Mouse (Mus musculus) heart, embryonic 13.5 days (tissue): ENCODE data around the gene Gucy1b2. TPM values are rescaled to one million over a fixed set of nuclear protein-coding genes. Genes with fewer than 3 reads are reported as not detected.

Experiments
- ATAC-seq: fragments of 200-750 bp; cut with Nextera tagmentation; 2 replicates; pipeline ENCODE4 v1.8.0; 2017; ENCODE audit warnings: moderate TSS enrichment; ENCODE audit not compliant: insufficient number of reproducible peaks, low FRiP score, low TSS enrichment; ENCODE audit errors: extremely low read depth
- H3K27ac ChIP-seq: fragments of 300-500 bp; sonication (generic); replicated peaks from 2 replicates; pipeline ENCODE4 v1.5.1; 2015; ENCODE audit warnings: moderate library complexity, mild to moderate bottlenecking, inconsistent platforms
- H3K27me3 ChIP-seq: fragments of 300-500 bp; sonication (generic); replicated peaks from 2 replicates; pipeline ENCODE4 v1.6.1; 2015; ENCODE audit warnings: mild to moderate bottlenecking, inconsistent platforms
- H3K36me3 ChIP-seq: fragments of 300-500 bp; sonication (generic); 2 replicates; pipeline ENCODE4 v1.6.1; 2015; ENCODE audit warnings: mild to moderate bottlenecking, inconsistent platforms
- H3K4me1 ChIP-seq: fragments of 300-500 bp; sonication (generic); 2 replicates; pipeline ENCODE4 v1.6.1; 2015; ENCODE audit warnings: inconsistent platforms
- H3K4me2 ChIP-seq: fragments of 300-500 bp; sonication (generic); 2 replicates; pipeline ENCODE4 v1.6.1; 2015; ENCODE audit warnings: inconsistent platforms, mild to moderate bottlenecking, moderate library complexity
- H3K4me3 ChIP-seq: fragments of 300-500 bp; sonication (generic); 2 replicates; pipeline ENCODE4 v1.5.1; 2015; ENCODE audit warnings: moderate library complexity, mild to moderate bottlenecking, inconsistent platforms
- H3K9ac ChIP-seq: fragments of 300-500 bp; sonication (generic); 2 replicates; pipeline ENCODE4 v1.6.1; 2015; ENCODE audit warnings: inconsistent platforms, mild to moderate bottlenecking, moderate library complexity
- H3K9me3 ChIP-seq: fragments of 300-500 bp; sonication (generic); 2 replicates; pipeline ENCODE4 v1.6.1; 2016; ENCODE audit warnings: inconsistent platforms
- WGBS: fragments of 180-500 bp; shearing (Covaris S2); methylation state at CpG from one replicate; pipeline ENCODE4 v1.1.7; 2015; ENCODE audit warnings: mixed read lengths; 5-methylcytosine and 5-hydroxymethylcytosine counted together
- polyA plus RNA-seq: library from polyadenylated mRNA; unstranded; fragments of >200 nt; fragmentation: Nextera tagmentation; extraction: Ambion mirVana; gene quantifications from 2 replicates; pipeline ENCODE4 v1.2.1, GENCODE M21; 2015

Gucy1b2 gene
- polyA plus RNA-seq, 1 experiment from 2014 or later = 0.12 TPM

GRCm38 (mm10) chr14:62468119-62468752 lies 12.1 kb upstream of the Gucy1b2 start:
- WGBS = 68% methylated on average over 6 of the region's 6 CpGs
- H3K9ac ChIP-seq = no peak overlapping the region
- ATAC-seq = no peak
- peaks cover 18% of the 10 kb centered on the region for H3K27me3 ChIP-seq
- H3K36me3 ChIP-seq = no peaks in the 10 kb centered on the region
- peaks cover 9% of the 10 kb centered on the region; the same call in 1 of the 2 replicates for H3K4me1 ChIP-seq
- no peaks in the 10 kb centered on the region for H3K9me3 ChIP-seq
- no peak overlapping the region for H3K27ac ChIP-seq
- H3K4me3 ChIP-seq = no peak overlapping the region
- no peak overlapping the region for H3K4me2 ChIP-seq

GRCm38 (mm10) chr14:62464966-62465365 lies 8.9 kb upstream of the Gucy1b2 start:
- peaks cover 9% of the 10 kb centered on the region; the same call in 1 of the 2 replicates for H3K4me1 ChIP-seq
- H3K9me3 ChIP-seq = no peaks in the 10 kb centered on the region
- no peak overlapping the region for H3K27ac ChIP-seq
- H3K9ac ChIP-seq = no peak overlapping the region
- ATAC-seq = no peak
- no peaks in the 10 kb centered on the region for H3K36me3 ChIP-seq
- H3K4me2 ChIP-seq = peak overlapping the region; percentile 44
- WGBS = 17% methylated on average over 9 of the region's 9 CpGs
- peaks cover 22% of the 10 kb centered on the region for H3K27me3 ChIP-seq
- H3K4me3 ChIP-seq = 0 out of 2 replicates have a peak overlapping the region, but pooled peaks have one; percentile 14

GRCm38 (mm10) chr14:62459541-62459940 lies 3.5 kb upstream of the Gucy1b2 start:
- ATAC-seq = no peak
- no peak overlapping the region for H3K27ac ChIP-seq
- H3K4me1 ChIP-seq = peaks cover 15% of the 10 kb centered on the region
- no peak overlapping the region for H3K4me3 ChIP-seq
- H3K9me3 ChIP-seq = no peaks in the 10 kb centered on the region
- no peaks in the 10 kb centered on the region for H3K36me3 ChIP-seq
- H3K27me3 ChIP-seq = peaks cover 17% of the 10 kb centered on the region; the same call in 1 of the 2 replicates
- H3K9ac ChIP-seq = no peak overlapping the region
- H3K4me2 ChIP-seq = no peak overlapping the region
- WGBS = 57% methylated on average over 11 of the region's 11 CpGs

- Histone ChIP-seq H3K9me3 (no peaks in the 10 kb centered on the region), H3K4me3 (peak overlapping the region; percentile 24), H3K4me1 (peaks cover 25% of the 10 kb centered on the region), H3K27me3 (0 out of 2 replicates have a peak, but pooled peaks cover 1% of the 10 kb centered on the region), H3K36me3 (no peaks in the 10 kb centered on the region), H3K27ac (no peak overlapping the region), H3K4me2 (peak overlapping the region; percentile 60), H3K9ac (no peak overlapping the region)
- ATAC-seq = no peak
- WGBS = 18% methylated on average over 22 of the region's 22 CpGs
Observed at GRCm38 (mm10) chr14:62457420-62458181, 1.5 kb upstream of the Gucy1b2 start.

DNA sequence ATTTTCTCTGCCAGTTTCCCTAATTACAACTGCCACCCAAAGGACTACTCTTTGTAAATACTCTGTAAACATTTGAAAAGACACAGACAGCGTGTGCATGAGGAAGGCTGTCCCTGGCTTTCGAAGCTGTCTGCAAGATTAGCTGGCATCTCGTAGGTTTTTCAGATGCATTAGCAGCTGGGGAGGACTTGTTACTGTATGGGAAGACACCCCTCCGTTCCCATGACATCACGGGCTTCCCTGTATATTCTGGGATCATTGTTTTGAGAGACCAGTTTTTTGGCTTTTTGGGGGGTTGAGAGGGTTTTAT lies 564 bp downstream of the Gucy1b2 start:
- no peak overlapping the region for H3K4me3 ChIP-seq
- no peak overlapping the region for H3K9ac ChIP-seq
- WGBS = 68% methylated on average over 5 of the region's 5 CpGs
- no peak overlapping the region for H3K4me2 ChIP-seq
- H3K36me3 ChIP-seq = no peaks in the 10 kb centered on the region
- no peaks in the 10 kb centered on the region for H3K27me3 ChIP-seq
- H3K27ac ChIP-seq = no peak overlapping the region
- H3K4me1 ChIP-seq = peaks cover 25% of the 10 kb centered on the region
- H3K9me3 ChIP-seq = no peaks in the 10 kb centered on the region
- no peak for ATAC-seq

DNA sequence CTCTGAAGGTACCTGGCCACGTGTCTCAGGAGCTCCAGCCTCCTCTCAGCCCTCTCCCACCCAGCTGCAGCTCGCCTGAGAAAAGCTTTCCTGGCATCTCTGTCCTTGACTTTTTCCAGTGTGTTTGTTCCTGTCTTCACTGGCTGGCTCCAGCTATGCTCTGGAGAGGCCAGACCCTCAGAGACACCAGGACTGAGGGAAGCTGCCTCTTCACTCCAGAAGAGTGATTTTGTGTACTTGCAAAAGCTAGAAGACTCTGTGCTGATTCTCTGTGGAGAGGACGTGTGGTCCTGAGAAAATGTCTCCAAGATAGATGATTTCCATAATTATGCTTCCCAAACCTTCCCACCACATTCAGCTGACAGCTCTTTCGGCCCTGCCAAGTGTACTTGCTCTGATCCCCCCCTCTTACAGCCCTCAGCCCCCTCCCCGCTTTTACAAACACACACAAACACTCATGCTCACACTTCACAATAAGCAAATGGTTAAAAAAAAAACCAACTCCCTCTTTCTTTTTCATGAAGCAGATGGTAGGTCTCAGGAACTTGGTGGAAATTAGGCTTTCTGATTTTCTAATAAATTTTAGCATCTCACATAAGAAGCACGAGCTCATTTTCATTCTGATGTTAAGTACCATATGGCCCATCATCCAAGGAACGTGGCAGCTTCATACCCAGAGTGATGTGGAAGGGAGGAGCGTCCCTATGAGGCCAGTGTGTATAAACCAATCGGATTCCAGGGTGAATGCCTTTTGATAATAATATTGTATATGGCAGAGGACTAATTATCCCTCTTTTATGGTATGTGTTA lies 1.1 kb downstream of the Gucy1b2 start:
- H3K4me2 ChIP-seq = no peak overlapping the region
- H3K4me3 ChIP-seq = no peak overlapping the region
- H3K4me1 ChIP-seq = peaks cover 25% of the 10 kb centered on the region
- WGBS = 58% methylated on average over 9 of the region's 9 CpGs
- no peak overlapping the region for H3K9ac ChIP-seq
- H3K27me3 ChIP-seq = no peaks in the 10 kb centered on the region
- no peaks in the 10 kb centered on the region for H3K36me3 ChIP-seq
- no peaks in the 10 kb centered on the region for H3K9me3 ChIP-seq
- no peak overlapping the region for H3K27ac ChIP-seq
- no peak for ATAC-seq

GRCm38 (mm10) chr14:62454136-62454535 lies 2.0 kb downstream of the Gucy1b2 start:
- Histone ChIP-seq H3K27ac (no peak overlapping the region), H3K9me3 (no peaks in the 10 kb centered on the region), H3K9ac (no peak overlapping the region), H3K4me1 (peaks cover 25% of the 10 kb centered on the region), H3K4me3 (no peak overlapping the region), H3K27me3 (no peaks in the 10 kb centered on the region), H3K4me2 (no peak overlapping the region), H3K36me3 (no peaks in the 10 kb centered on the region)
- 37% methylated on average over 3 of the region's 3 CpGs for WGBS
- no peak for ATAC-seq

DNA sequence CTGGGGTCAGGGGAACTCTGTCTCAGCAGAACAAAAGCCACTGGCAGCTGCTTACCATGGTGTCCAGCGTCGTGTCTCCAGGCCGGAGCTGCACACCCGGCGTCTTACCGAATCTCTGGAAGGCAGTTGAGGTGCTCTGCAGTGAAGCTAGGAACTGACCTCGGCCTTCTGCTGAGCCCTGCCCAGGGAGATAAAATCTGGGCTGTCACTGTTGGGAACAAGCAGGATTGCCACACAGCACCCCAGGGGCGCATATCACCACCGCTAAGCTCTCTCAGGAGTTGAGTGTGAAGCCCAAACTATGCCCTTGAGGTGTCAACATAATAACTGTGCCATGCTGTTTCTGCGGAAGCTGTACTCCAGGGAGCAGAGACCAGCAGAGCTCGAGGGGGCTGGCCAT lies 2.8 kb downstream of the Gucy1b2 start:
- Histone ChIP-seq H3K4me3 (no peak overlapping the region), H3K36me3 (no peaks in the 10 kb centered on the region), H3K4me1 (peaks cover 25% of the 10 kb centered on the region), H3K9me3 (no peaks in the 10 kb centered on the region), H3K27me3 (no peaks in the 10 kb centered on the region), H3K9ac (no peak overlapping the region), H3K4me2 (no peak overlapping the region), H3K27ac (no peak overlapping the region)
- 56% methylated on average over 11 of the region's 11 CpGs for WGBS
- ATAC-seq = no peak

DNA sequence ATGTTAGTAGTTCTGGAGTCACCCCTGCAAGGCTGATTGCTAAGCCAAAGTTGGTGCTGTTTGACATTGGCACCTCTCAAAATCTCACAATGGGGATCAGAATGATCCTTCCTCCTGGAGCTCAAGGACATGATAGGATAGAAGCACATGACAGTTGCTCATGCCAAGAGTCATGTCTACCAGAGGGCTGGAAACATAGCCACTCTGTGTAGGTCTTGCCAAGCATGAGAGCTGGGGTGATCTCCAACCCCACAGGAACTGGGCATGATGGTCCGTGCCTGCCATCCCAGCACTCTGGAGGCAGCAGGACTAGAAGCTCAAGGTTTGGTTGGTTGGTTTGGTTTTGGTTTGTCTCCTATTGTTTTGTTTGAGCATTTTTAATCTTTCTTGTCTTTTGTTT lies 5.4 kb downstream of the Gucy1b2 start:
- Histone ChIP-seq H3K4me3 (no peak overlapping the region), H3K27ac (no peak overlapping the region)
- WGBS = 83% methylated on average over 1 of the region's 1 CpGs

DNA sequence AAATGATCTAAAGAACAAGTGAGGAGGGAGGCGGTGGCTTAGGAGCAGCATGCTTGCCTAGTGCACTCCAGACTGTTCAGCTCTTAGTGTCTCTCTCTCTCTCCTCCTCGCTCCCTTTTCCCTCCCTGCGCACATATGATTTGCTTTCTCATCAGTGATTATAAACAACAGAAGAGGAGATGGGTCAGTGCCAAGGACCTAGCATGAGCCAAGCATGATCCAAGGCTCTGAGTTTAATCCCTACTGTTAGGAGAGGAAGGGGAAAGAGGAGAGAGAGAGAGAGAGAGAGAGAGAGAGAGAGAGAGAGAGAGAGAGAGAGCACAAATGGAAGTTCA lies 8.9 kb downstream of the Gucy1b2 start:
- Histone ChIP-seq H3K4me3 (no peak overlapping the region), H3K9ac (no peak overlapping the region), H3K27ac (no peak overlapping the region), H3K27me3 (no peaks in the 10 kb centered on the region), H3K4me1 (peaks cover 2% of the 10 kb centered on the region; the same call in 1 of the 2 replicates), H3K4me2 (no peak overlapping the region), H3K36me3 (no peaks in the 10 kb centered on the region), H3K9me3 (no peaks in the 10 kb centered on the region)
- 77% methylated on average over 3 of the region's 3 CpGs for WGBS
- no peak for ATAC-seq

More for the DNA sequence above, 5.4 kb downstream of the Gucy1b2 start:
- Histone ChIP-seq H3K4me2 (no peak overlapping the region), H3K36me3 (no peaks in the 10 kb centered on the region), H3K9ac (no peak overlapping the region), H3K4me1 (peaks cover 18% of the 10 kb centered on the region), H3K27me3 (no peaks in the 10 kb centered on the region), H3K9me3 (no peaks in the 10 kb centered on the region)
- no peak for ATAC-seq

DNA sequence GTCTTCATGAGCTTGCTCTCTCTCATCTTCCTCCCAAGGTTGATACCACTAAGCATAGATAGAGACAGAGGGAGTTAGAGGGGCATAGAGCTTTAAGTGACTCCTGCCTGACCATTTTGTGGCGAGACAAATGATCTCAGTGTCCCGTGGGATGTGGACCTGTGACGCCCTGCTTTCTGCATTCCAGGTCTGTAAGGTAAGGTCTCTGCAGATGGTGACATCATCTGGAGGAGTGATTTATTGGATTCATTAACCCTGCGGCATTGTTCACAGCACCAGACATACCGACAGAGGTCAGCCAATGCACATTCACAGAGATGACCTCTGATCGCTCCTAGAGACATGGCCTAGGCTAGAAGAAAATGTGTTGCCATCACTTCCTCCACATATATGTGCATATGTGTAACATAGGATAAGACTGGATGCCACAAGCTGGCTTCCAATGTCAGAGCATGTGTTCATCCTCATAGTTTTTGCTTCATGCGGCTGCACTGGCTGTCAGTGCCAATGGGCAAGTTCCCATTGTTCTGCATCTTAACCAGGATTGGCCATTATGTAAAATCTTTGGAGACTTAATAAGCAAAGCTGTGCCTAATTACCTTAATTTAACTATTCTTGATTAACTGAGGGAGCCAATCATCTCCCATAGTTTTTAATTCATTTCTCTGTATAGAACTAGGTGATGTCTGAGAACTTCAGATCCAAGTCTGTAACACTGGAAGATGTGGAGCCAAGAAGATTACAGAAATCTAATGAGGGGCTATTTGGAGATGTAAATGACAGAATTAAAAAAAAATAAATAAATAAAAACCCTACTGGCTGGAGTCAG lies 9.5 kb downstream of the Gucy1b2 start:
- no peak for ATAC-seq
- H3K4me2 ChIP-seq = no peak overlapping the region
- 60% methylated on average over 7 of the region's 7 CpGs for WGBS
- H3K27me3 ChIP-seq = no peaks in the 10 kb centered on the region
- H3K4me1 ChIP-seq = peaks cover 2% of the 10 kb centered on the region; the same call in 1 of the 2 replicates
- H3K27ac ChIP-seq = no peak overlapping the region
- H3K9me3 ChIP-seq = no peaks in the 10 kb centered on the region
- H3K9ac ChIP-seq = no peak overlapping the region
- no peak overlapping the region for H3K4me3 ChIP-seq
- no peaks in the 10 kb centered on the region for H3K36me3 ChIP-seq
